Mouse (Mus musculus) hindbrain, embryonic 16.5 days (tissue): ENCODE measurements around the gene Ntf5. TPM values are rescaled to one million over a fixed set of nuclear protein-coding genes. Genes with fewer than 3 reads are reported as not detected.

Experiments
- ATAC-seq: fragments of 200-750 bp; cut with Nextera tagmentation; 2 replicates; pipeline ENCODE4 v1.8.0; 2017; ENCODE audit warnings: moderate TSS enrichment, moderate library complexity
- H3K27ac ChIP-seq: fragments of 300-500 bp; sonication (generic); 2 replicates; pipeline ENCODE4 v1.5.1; 2014; ENCODE audit warnings: low read depth, mild to moderate bottlenecking, control low read depth, low read length, moderate library complexity
- H3K27me3 ChIP-seq: fragments of 300-500 bp; sonication (generic); replicated peaks from 2 replicates; pipeline ENCODE4 v1.6.1; 2014; ENCODE audit warnings: low read length; ENCODE audit not compliant: control insufficient read depth, insufficient read depth
- H3K36me3 ChIP-seq: fragments of 300-500 bp; sonication (generic); 2 replicates; pipeline ENCODE4 v1.6.1; 2014; ENCODE audit warnings: mild to moderate bottlenecking, low read length, moderate library complexity, mixed read lengths; ENCODE audit not compliant: control insufficient read depth, insufficient read depth
- H3K4me1 ChIP-seq: fragments of 300-500 bp; sonication (generic); 2 replicates; pipeline ENCODE4 v1.6.1; 2014; ENCODE audit warnings: low read depth, low read length; ENCODE audit not compliant: control insufficient read depth, insufficient read depth
- H3K4me2 ChIP-seq: fragments of 300-500 bp; sonication (generic); 2 replicates; pipeline ENCODE4 v1.6.1; 2014; ENCODE audit warnings: mild to moderate bottlenecking, low read length, control low read depth, moderate library complexity
- H3K4me3 ChIP-seq: fragments of 300-500 bp; sonication (generic); 2 replicates; pipeline ENCODE4 v1.5.1; 2014; ENCODE audit warnings: mild to moderate bottlenecking, low read length, control low read depth, moderate library complexity
- H3K9ac ChIP-seq: fragments of 300-500 bp; sonication (generic); 2 replicates; pipeline ENCODE4 v1.6.1; 2014; ENCODE audit warnings: low read depth, mild to moderate bottlenecking, control low read depth, low read length, moderate library complexity
- H3K9me3 ChIP-seq: fragments of 300-500 bp; sonication (generic); 2 replicates; pipeline ENCODE4 v1.6.1; 2014; ENCODE audit warnings: mild to moderate bottlenecking, low read length, moderate library complexity; ENCODE audit not compliant: control insufficient read depth
- WGBS: fragments of 180-500 bp; shearing (Covaris S2); extraction: QIAGEN DNeasy Blood & Tissue Kit; methylation state at CpG from one replicate; pipeline ENCODE4 v1.1.7; 2014; 5-methylcytosine and 5-hydroxymethylcytosine counted together
- polyA plus RNA-seq: library from polyadenylated mRNA; unstranded; fragments of >200 nt; fragmentation: Nextera tagmentation; extraction: Ambion mirVana; gene quantifications from 2 replicates; pipeline ENCODE4 v1.2.1, GENCODE M21; 2015

The Ntf5 gene
- 0.15 and 0.27 TPM in 2 replicates for polyA plus RNA-seq

- 3% methylated on average over 38 of the region's 45 CpGs for WGBS
- Histone ChIP-seq H3K4me1 (peaks cover 15% of the 10 kb centered on the region), H3K4me2 (peak within 1 kb of the TSS; percentile 92), H3K9me3 (no peaks in the 10 kb centered on the region), H3K9ac (peak within 1 kb of the TSS; percentile 68), H3K4me3 (peak within 1 kb of the TSS; percentile 53), H3K27me3 (peaks cover 90% of the 10 kb centered on the region), H3K27ac (no peak within 1 kb of the TSS), H3K36me3 (no peaks in the 10 kb centered on the region)
- peak; percentile 43 for ATAC-seq
Observed at GRCm38 (mm10) chr7:45413113-45413863, at the start of gene Ntf5. Gene Ntf5 (plus strand): TSS chr7:45413695.

GRCm38 (mm10) chr7:45363983-45364382 lies 49.5 kb upstream of the Ntf5 start:
- H3K4me3 ChIP-seq: no peak overlapping the region
- H3K36me3 ChIP-seq: peaks cover 4% of the 10 kb centered on the region
- peaks cover 2% of the 10 kb centered on the region; the same call in 1 of the 2 replicates for H3K27me3 ChIP-seq
- H3K27ac ChIP-seq: no peak overlapping the region
- no peak overlapping the region for H3K9ac ChIP-seq
- no peak overlapping the region for H3K4me2 ChIP-seq
- peaks cover 35% of the 10 kb centered on the region for H3K4me1 ChIP-seq
- no peaks in the 10 kb centered on the region for H3K9me3 ChIP-seq
- WGBS: 93% methylated on average over 2 of the region's 2 CpGs
- no peak for ATAC-seq

GRCm38 (mm10) chr7:45365742-45366651 lies 47.5 kb upstream of the Ntf5 start:
- H3K27me3 ChIP-seq: peaks cover 5% of the 10 kb centered on the region; the same call in 1 of the 2 replicates
- H3K9me3 ChIP-seq: no peaks in the 10 kb centered on the region
- ATAC-seq: no peak
- H3K4me2 ChIP-seq: peak overlapping the region; percentile 75
- peak overlapping the region; percentile 79 for H3K27ac ChIP-seq
- WGBS: 3% methylated on average over 32 of the region's 35 CpGs
- H3K4me3 ChIP-seq: peak overlapping the region; percentile 87
- H3K9ac ChIP-seq: peak overlapping the region; percentile 96
- H3K4me1 ChIP-seq: peaks cover 47% of the 10 kb centered on the region
- no peaks in the 10 kb centered on the region for H3K36me3 ChIP-seq

GRCm38 (mm10) chr7:45366652-45367019 lies 46.9 kb upstream of the Ntf5 start, which contains the start of gene Ppfia3:
Gene Ppfia3 (minus strand): TSS chr7:45367019.
- Histone ChIP-seq H3K27ac (peak within 1 kb of the TSS; percentile 79), H3K4me2 (peak within 1 kb of the TSS; percentile 75), H3K9me3 (no peaks in the 10 kb centered on the region), H3K4me3 (peak within 1 kb of the TSS; percentile 87), H3K36me3 (no peaks in the 10 kb centered on the region), H3K27me3 (peaks cover 5% of the 10 kb centered on the region; the same call in 1 of the 2 replicates), H3K4me1 (peaks cover 43% of the 10 kb centered on the region), H3K9ac (peak within 1 kb of the TSS; percentile 96)
- 0% methylated on average over 9 of the region's 26 CpGs for WGBS
- ATAC-seq: peak; percentile 43

DNA sequence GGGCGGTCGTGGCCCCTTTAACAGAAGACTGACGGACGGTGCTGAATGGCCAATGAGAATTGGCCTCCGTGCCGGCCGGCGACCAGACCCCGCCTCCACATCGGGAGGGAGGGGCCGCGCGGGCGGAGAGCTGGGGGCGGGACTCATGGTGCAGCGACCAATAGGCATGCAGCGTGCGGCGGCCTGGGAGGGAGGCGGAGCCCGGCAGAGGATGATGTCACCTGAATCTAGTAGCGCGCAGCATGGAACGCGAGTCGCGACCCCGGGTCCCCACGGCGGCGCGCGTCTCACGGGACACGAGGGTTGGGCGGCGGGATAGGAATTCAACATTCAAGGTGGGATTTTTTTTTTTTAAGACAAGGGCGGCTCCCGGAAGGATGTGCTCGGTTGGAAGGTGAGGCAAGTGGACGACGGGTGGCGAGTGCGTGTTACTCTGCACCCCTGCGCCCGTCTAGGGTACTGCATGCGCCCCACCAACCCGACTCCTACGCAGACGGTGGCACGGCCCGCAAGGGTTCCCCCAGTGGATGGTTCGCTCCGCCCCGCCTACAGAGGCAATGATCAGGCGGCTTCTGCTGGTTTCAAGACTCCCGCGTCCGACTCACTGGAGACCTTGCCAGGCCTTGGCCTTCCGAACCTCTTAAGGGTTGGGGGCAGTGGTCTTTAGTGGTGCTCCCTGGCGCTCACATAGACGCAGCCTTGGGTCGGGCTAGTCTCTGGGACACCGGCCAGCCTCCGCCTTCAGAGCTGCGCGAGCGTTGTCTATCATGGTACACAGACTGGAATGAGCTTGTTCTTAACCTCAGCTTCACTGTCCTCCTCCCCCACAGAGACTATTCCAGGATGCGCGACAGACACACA lies 46.2 kb upstream of the Ntf5 start:
- WGBS: under 1% methylated on average over 66 of the region's 70 CpGs
- peaks cover 37% of the 10 kb centered on the region for H3K4me1 ChIP-seq
- peak overlapping the region; percentile 87 for H3K4me3 ChIP-seq
- no peaks in the 10 kb centered on the region for H3K36me3 ChIP-seq
- peaks cover 5% of the 10 kb centered on the region; the same call in 1 of the 2 replicates for H3K27me3 ChIP-seq
- peak overlapping the region; percentile 79 for H3K27ac ChIP-seq
- peak overlapping the region; percentile 75 for H3K4me2 ChIP-seq
- no peaks in the 10 kb centered on the region for H3K9me3 ChIP-seq
- H3K9ac ChIP-seq: peak overlapping the region; percentile 96
- ATAC-seq: peak; percentile 86

DNA sequence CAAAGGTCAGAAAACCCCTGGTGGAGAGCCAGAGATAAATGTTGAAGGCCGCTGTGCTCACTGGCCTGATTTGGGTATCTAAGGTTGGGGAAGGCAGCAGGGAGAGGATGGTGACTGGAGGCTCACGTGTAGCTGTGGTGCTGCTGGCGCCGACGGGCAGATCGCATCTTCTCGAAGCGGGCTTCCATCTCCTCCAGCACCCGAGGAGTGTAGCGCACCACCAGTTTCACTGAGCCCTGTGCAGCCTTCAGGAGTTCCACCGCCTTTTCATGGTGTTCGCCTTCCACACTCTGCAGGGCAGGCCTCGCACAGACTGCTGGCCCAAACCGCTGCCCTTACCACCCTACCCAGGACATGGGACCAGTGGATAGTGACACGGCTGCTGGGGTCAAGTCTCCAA lies 45.3 kb upstream of the Ntf5 start:
- 81% methylated on average over 12 of the region's 15 CpGs for WGBS
- no peaks in the 10 kb centered on the region for H3K9me3 ChIP-seq
- ATAC-seq: no peak
- H3K36me3 ChIP-seq: no peaks in the 10 kb centered on the region; the same call in 1 of the 2 replicates
- peak overlapping the region; percentile 74 for H3K4me2 ChIP-seq
- H3K27ac ChIP-seq: no peak overlapping the region; the same call in 1 of the 2 replicates
- peak overlapping the region; percentile 70 for H3K9ac ChIP-seq
- H3K27me3 ChIP-seq: peaks cover 5% of the 10 kb centered on the region; the same call in 1 of the 2 replicates
- peak overlapping the region; percentile 87 for H3K4me3 ChIP-seq
- H3K4me1 ChIP-seq: peaks cover 36% of the 10 kb centered on the region

GRCm38 (mm10) chr7:45369022-45369745 lies 44.3 kb upstream of the Ntf5 start:
- H3K9me3 ChIP-seq: no peaks in the 10 kb centered on the region
- H3K27ac ChIP-seq: no peak overlapping the region
- peak overlapping the region; percentile 54 for H3K4me3 ChIP-seq
- peaks cover 5% of the 10 kb centered on the region; the same call in 1 of the 2 replicates for H3K27me3 ChIP-seq
- peak overlapping the region; percentile 91 for H3K4me2 ChIP-seq
- peaks cover 34% of the 10 kb centered on the region for H3K4me1 ChIP-seq
- peak overlapping the region; percentile 68; the same call in 1 of the 2 replicates for H3K9ac ChIP-seq
- peaks cover 6% of the 10 kb centered on the region for H3K36me3 ChIP-seq
- no peak for ATAC-seq
- WGBS: 74% methylated on average over 16 of the region's 16 CpGs
